Mouse (Mus musculus): ENCODE data around the gene Immp2l. TPM values are rescaled to one million over a fixed set of nuclear protein-coding genes. Genes with fewer than 3 reads are reported as not detected.
A peak's percentile ranks its signal among the peaks of the same experiment; 100 is the strongest.

Immp2l gene
- polyA plus RNA-seq, 1 experiment from 2014 or later: 10.7 TPM

DNA sequence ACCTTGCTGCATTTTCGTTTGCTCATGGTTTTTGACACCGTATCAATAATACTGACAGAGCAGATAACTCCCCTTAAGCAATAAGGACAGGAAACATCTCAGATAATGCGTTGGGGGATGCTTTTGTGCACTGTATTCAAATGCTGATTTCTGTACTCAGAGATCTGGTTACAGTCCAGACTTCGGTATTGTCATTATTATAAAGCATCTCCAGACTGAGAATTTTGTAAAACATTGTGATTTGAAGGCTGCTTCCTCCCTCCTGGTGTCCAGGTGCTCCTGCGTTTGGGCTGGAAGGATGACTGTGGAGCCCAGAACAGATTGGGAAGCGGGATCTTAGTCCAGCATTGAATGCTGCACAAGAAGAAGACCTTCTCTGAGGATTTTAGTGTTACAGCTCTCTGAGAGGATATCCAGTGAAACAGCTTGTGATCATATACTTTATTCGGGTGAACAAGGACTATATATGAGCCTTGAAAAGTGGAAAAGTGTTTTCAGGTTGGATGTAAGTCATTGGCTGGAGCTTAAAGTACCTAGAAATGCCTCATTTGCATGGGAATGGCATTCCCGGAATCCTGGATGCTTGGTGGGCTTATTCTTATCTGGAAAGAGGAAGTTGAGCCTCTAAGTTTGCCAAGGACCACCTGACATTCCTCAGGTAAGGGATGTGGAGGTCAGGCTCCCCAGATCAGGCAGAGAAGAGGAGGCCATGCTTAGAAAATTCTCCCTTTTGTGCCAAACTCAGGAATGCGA lies 28.1 kb upstream of the Immp2l start:
- DNase-seq (ENCODE audit: low spot score): no peak
- H3K4me3 ChIP-seq: no peak overlapping the region
- H3K27me3 ChIP-seq (replicated peaks; ENCODE audit: low read depth, poor library complexity, severe bottlenecking): no peaks in the 10 kb centered on the region
- H3K36me3 ChIP-seq (replicated peaks): no peaks in the 10 kb centered on the region
- WGBS: 79% methylated on average over 9 of the region's 9 CpGs
- H3K27ac ChIP-seq (replicated peaks): no peak overlapping the region
- H3K9me3 ChIP-seq: no peaks in the 10 kb centered on the region
- no peaks in the 10 kb centered on the region for H3K4me1 ChIP-seq

- Histone ChIP-seq H3K4me1 (peaks cover 7% of the 10 kb centered on the region; the same call in 1 of the 2 replicates), H3K9me3 (no peaks in the 10 kb centered on the region), H3K36me3 (replicated peaks) (no peaks in the 10 kb centered on the region), H3K27me3 (replicated peaks; ENCODE audit: low read depth, poor library complexity, severe bottlenecking) (no peaks in the 10 kb centered on the region), H3K4me3 (no peak overlapping the region), H3K27ac (replicated peaks) (no peak overlapping the region)
- no peak for DNase-seq (ENCODE audit: low spot score)
- 93% methylated on average over 1 of the region's 1 CpGs for WGBS
Measured at GRCm38 (mm10) chr12:41022516-41022915, 1.4 kb upstream of the Immp2l start.

- Histone ChIP-seq H3K36me3 (replicated peaks) (no peaks in the 10 kb centered on the region), H3K9me3 (no peaks in the 10 kb centered on the region), H3K4me3 (peak overlapping the region; percentile 79), H3K27me3 (replicated peaks; ENCODE audit: low read depth, poor library complexity, severe bottlenecking) (no peaks in the 10 kb centered on the region), H3K27ac (replicated peaks) (peak overlapping the region; percentile 89), H3K4me1 (peaks cover 7% of the 10 kb centered on the region; the same call in 1 of the 2 replicates)
- no peak for DNase-seq (ENCODE audit: low spot score)
- WGBS: 18% methylated on average over 9 of the region's 9 CpGs
Measured at GRCm38 (mm10) chr12:41024512-41024911, 622 bp downstream of the Immp2l start.

- no peak overlapping the region for H3K4me3 ChIP-seq
- H3K36me3 ChIP-seq (replicated peaks): no peaks in the 10 kb centered on the region; the same call in 1 of the 2 replicates
- WGBS: 90% methylated on average over 6 of the region's 6 CpGs
- H3K27ac ChIP-seq (replicated peaks): no peak overlapping the region
- H3K27me3 ChIP-seq (replicated peaks; ENCODE audit: low read depth, poor library complexity, severe bottlenecking): no peaks in the 10 kb centered on the region
- H3K9me3 ChIP-seq: no peaks in the 10 kb centered on the region
- H3K4me1 ChIP-seq: peaks cover 7% of the 10 kb centered on the region; the same call in 1 of the 2 replicates
- DNase-seq (ENCODE audit: low spot score): no peak
Measured at GRCm38 (mm10) chr12:41027485-41027884, 3.6 kb downstream of the Immp2l start.

DNA sequence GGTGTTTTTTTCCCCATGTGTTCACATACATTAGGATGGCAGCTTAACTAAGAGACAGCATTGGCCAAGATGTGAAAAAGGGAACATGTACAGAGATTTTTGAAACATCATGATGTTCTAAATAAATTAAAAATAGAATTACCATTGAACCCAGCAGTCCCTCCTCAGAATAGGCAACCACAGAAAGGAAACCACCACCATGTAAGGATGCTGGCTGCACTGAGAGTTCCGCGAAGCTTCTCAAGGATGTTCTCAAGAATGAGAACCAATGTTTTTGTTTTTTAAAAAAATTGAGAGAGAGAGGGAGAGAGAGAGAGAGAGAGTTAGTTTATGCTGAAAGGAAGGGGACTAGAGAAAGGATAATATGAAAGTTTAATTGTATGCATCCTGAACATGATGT lies 7.2 kb downstream of the Immp2l start:
- no peaks in the 10 kb centered on the region for H3K9me3 ChIP-seq
- WGBS: 95% methylated on average over 2 of the region's 2 CpGs

GRCm38 (mm10) chr12:41033196-41033595 lies 9.3 kb downstream of the Immp2l start:
- H3K27ac ChIP-seq (replicated peaks): no peak overlapping the region
- no peaks in the 10 kb centered on the region for H3K27me3 ChIP-seq (replicated peaks; ENCODE audit: low read depth, poor library complexity, severe bottlenecking)
- no peaks in the 10 kb centered on the region for H3K9me3 ChIP-seq
- no peak for DNase-seq (ENCODE audit: low spot score)
- 96% methylated on average over 3 of the region's 3 CpGs for WGBS
- no peaks in the 10 kb centered on the region for H3K4me1 ChIP-seq
- no peak overlapping the region for H3K4me3 ChIP-seq
- no peaks in the 10 kb centered on the region; the same call in 1 of the 2 replicates for H3K36me3 ChIP-seq (replicated peaks)

More for the DNA sequence above, 7.2 kb downstream of the Immp2l start:
- Histone ChIP-seq H3K27ac (replicated peaks) (no peak overlapping the region), H3K4me1 (no peaks in the 10 kb centered on the region), H3K36me3 (replicated peaks) (no peaks in the 10 kb centered on the region; the same call in 1 of the 2 replicates), H3K4me3 (no peak overlapping the region), H3K27me3 (replicated peaks; ENCODE audit: low read depth, poor library complexity, severe bottlenecking) (no peaks in the 10 kb centered on the region)
- no peak for DNase-seq (ENCODE audit: low spot score)

GRCm38 (mm10) chr12:41039834-41040233 lies 15.9 kb downstream of the Immp2l start:
- H3K27ac ChIP-seq (replicated peaks): no peak overlapping the region
- DNase-seq (ENCODE audit: low spot score): no peak
- H3K4me1 ChIP-seq: 0 out of 2 replicates have a peak, but pooled peaks cover 4% of the 10 kb centered on the region
- no peaks in the 10 kb centered on the region for H3K9me3 ChIP-seq
- 61% methylated on average over 5 of the region's 5 CpGs for WGBS
- H3K27me3 ChIP-seq (replicated peaks; ENCODE audit: low read depth, poor library complexity, severe bottlenecking): no peaks in the 10 kb centered on the region
- H3K4me3 ChIP-seq: no peak overlapping the region
- H3K36me3 ChIP-seq (replicated peaks): no peaks in the 10 kb centered on the region

DNA sequence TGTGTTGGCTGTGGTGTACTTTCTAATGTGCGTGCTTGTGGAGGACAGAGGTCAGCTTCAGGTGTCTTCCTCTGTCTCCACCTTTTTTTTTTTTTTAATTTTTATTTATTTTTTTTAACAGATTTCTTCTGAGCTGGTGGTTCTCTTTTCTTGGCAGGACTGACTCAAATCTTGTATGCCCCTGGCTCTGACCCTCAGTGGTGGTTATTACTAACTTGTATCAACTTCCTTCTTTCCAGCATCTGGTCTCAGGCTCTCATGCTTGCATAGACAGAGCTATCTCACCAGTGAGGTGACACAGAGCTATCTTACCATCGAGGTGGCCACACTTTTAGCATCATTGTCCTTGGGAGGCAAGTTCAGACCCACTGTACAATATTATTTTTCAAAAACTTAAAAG lies 17.8 kb downstream of the Immp2l start:
- Histone ChIP-seq H3K4me3 (no peak overlapping the region), H3K4me1 (0 out of 2 replicates have a peak, but pooled peaks cover 4% of the 10 kb centered on the region), H3K27ac (replicated peaks) (no peak overlapping the region), H3K9me3 (no peaks in the 10 kb centered on the region), H3K36me3 (replicated peaks) (no peaks in the 10 kb centered on the region), H3K27me3 (replicated peaks; ENCODE audit: low read depth, poor library complexity, severe bottlenecking) (no peaks in the 10 kb centered on the region)
- WGBS: 81% methylated on average over 2 of the region's 2 CpGs
- DNase-seq (ENCODE audit: low spot score): no peak

GRCm38 (mm10) chr12:41044493-41045132 lies 20.7 kb downstream of the Immp2l start:
- Histone ChIP-seq H3K27me3 (replicated peaks; ENCODE audit: low read depth, poor library complexity, severe bottlenecking) (no peaks in the 10 kb centered on the region), H3K4me1 (0 out of 2 replicates have a peak, but pooled peaks cover 4% of the 10 kb centered on the region), H3K27ac (replicated peaks) (no peak overlapping the region), H3K9me3 (no peaks in the 10 kb centered on the region), H3K4me3 (no peak overlapping the region), H3K36me3 (replicated peaks) (no peaks in the 10 kb centered on the region)
- DNase-seq (ENCODE audit: low spot score): no peak
- 81% methylated on average over 12 of the region's 12 CpGs for WGBS

GRCm38 (mm10) chr12:41047085-41047766 lies 23.3 kb downstream of the Immp2l start:
- DNase-seq (ENCODE audit: low spot score): no peak
- WGBS: 89% methylated on average over 12 of the region's 12 CpGs
- H3K27me3 ChIP-seq (replicated peaks; ENCODE audit: low read depth, poor library complexity, severe bottlenecking): no peaks in the 10 kb centered on the region
- no peak overlapping the region for H3K4me3 ChIP-seq
- H3K36me3 ChIP-seq (replicated peaks): no peaks in the 10 kb centered on the region
- no peaks in the 10 kb centered on the region for H3K9me3 ChIP-seq
- no peak overlapping the region for H3K27ac ChIP-seq (replicated peaks)
- H3K4me1 ChIP-seq: 0 out of 2 replicates have a peak, but pooled peaks cover 4% of the 10 kb centered on the region

DNA sequence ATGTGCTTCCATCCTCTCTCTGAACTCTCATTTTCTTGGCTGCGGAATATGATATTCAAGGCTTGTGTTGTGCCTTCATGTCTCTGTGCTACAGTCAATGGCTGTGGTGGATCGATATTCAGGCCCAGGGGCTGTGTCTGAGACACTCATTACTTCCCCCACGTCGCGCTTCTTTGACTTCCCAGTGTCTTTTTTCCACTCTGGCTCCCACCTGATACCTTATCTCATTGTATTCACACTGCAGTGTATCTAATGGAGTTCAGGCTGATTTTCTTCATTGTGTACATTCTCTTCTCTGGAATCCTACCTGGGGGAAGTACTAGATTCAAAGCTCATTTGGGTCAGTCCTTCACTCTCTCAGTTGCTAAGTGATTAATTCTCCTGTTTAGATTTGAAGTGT lies 27.1 kb downstream of the Immp2l start:
- H3K27me3 ChIP-seq (replicated peaks; ENCODE audit: low read depth, poor library complexity, severe bottlenecking): no peaks in the 10 kb centered on the region
- no peak overlapping the region for H3K27ac ChIP-seq (replicated peaks)
- H3K4me3 ChIP-seq: no peak overlapping the region
- no peaks in the 10 kb centered on the region for H3K9me3 ChIP-seq
- 82% methylated on average over 5 of the region's 5 CpGs for WGBS
- DNase-seq (ENCODE audit: low spot score): no peak
- H3K4me1 ChIP-seq: no peaks in the 10 kb centered on the region
- no peaks in the 10 kb centered on the region for H3K36me3 ChIP-seq (replicated peaks)

DNA sequence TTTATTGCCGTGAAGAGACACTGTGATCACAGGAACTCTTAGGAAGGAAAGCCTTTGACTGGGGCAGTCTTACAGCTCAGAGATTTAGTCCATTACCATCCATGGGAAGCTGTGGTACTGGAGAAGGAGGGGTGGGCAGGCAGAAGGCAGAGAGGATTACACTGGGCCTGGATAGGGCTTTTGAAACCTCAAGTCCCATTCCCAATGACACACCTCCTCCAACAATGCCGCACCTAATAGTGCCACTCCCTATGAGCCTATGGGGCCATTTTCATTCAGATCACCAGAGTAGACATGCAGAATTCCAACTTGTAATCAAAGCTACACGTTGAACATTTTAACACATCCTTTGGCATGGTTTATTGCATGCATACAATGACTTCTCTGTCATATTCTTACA lies 29.0 kb downstream of the Immp2l start:
- WGBS: 80% methylated on average over 3 of the region's 3 CpGs
- Histone ChIP-seq H3K4me1 (no peaks in the 10 kb centered on the region), H3K36me3 (replicated peaks) (no peaks in the 10 kb centered on the region), H3K27ac (replicated peaks) (no peak overlapping the region), H3K9me3 (no peaks in the 10 kb centered on the region), H3K27me3 (replicated peaks; ENCODE audit: low read depth, poor library complexity, severe bottlenecking) (no peaks in the 10 kb centered on the region), H3K4me3 (no peak overlapping the region)
- DNase-seq (ENCODE audit: low spot score): no peak

All from embryonic facial prominence, embryonic 10.5 days (tissue).